12 mouse cellular contexts compared by ENCODE assay signal in the genomic region with DNA sequence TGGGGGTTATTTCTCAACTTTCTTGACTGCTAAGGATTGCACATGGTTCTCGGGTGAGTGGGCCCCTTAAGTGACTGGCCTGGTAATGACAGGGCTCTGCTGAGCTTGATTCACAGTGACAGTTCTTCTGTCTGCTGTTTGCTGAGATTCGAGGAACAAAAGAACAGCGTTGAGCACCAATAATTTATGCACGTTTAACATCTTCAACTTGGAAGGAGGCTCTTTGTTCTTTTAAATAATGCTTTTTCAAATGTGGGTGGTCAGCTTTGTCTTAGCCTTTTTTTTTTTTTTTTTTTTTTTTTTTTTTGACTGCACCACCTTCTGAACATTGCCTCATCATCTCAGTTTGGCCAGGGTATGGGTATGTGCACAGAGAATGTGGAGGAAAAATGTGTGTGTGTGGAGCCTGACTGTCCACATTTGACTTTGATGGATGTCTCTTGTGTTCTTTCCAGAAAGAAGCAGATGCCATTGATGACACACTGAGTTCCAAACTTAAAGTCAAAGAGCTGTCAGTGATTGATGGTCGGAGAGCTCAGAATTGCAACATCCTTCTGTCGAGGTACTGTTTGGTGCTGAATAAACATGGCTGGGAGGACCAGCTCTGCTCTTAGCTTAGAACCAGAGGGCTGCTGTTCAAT.
DNase-seq lines count a peak whose midpoint lies in the region; ATAC-seq lines count a peak whose summit lies in the region.
"Had no signal": no experiment of that assay in that cellular context is flagged by ENCODE, and none has a peak within 500 bp of the region (broad histone marks: within the 10 kb centered on the region; RNA-seq: fewer than 3 reads in every experiment).

No protein-coding gene starts in this region.

- no peak overlapping the region for H3K4me2 ChIP-seq in midbrain, embryonic 11.5 days
- H3K4me2 ChIP-seq in midbrain, embryonic 13.5 days (replicated peaks): no peak overlapping the region
- H3K4me2 ChIP-seq in forebrain, embryonic 16.5 days (ENCODE audit: low read length): no peak overlapping the region
- H3K4me2 ChIP-seq: embryonic facial prominence, embryonic 15.5 days; liver, embryonic 12.5 days had no signal

- ATAC-seq in midbrain, embryonic 11.5 days (ENCODE audit: low FRiP score): peak; percentile 62
- ATAC-seq in midbrain, embryonic 13.5 days: no peak
- ATAC-seq in forebrain, embryonic 16.5 days: peak; percentile 29; the same call in 1 of the 2 replicates
- ATAC-seq: liver, embryonic 12.5 days had no signal

- H3K4me3 ChIP-seq in midbrain, embryonic 11.5 days (ENCODE audit: low read depth, low read length): no peak overlapping the region
- no peak overlapping the region for H3K4me3 ChIP-seq in midbrain, embryonic 13.5 days (replicated peaks)
- H3K4me3 ChIP-seq in forebrain, embryonic 16.5 days (replicated peaks; ENCODE audit: low read length): no peak overlapping the region
- H3K4me3 ChIP-seq: embryonic facial prominence, embryonic 15.5 days; heart, adult 2 months; liver, embryonic 12.5 days had no signal

- DNase-seq in midbrain, embryonic 11.5 days (ENCODE audit: low spot score, missing footprints): peak; percentile 81
- DNase-seq in adrenal gland, postnatal 10 days: peak; percentile 29
- peak; percentile 92 for DNase-seq in retina, embryonic 14.5 days (ENCODE audit: low spot score)
- DNase-seq in right cerebral cortex, postnatal 36 days (ENCODE audit: low spot score in 2 of 2): no peak
- DNase-seq in urinary bladder, postnatal 4 days (ENCODE audit: low spot score in 2 of 2): no peak
- DNase-seq: heart, adult 2 months; kidney, postnatal 10 days; thymus, postnatal 14 days had no signal

- H3K9ac ChIP-seq in midbrain, embryonic 11.5 days (ENCODE audit: low read length): no peak overlapping the region
- no peak overlapping the region for H3K9ac ChIP-seq in midbrain, embryonic 13.5 days (replicated peaks)
- H3K9ac ChIP-seq in forebrain, embryonic 16.5 days (replicated peaks; ENCODE audit: low read depth, low read length): 0 out of 2 replicates have a peak overlapping the region, but pooled peaks have one; percentile 22
- H3K9ac ChIP-seq: embryonic facial prominence, embryonic 15.5 days; liver, embryonic 12.5 days had no signal

- H3K4me1 ChIP-seq in midbrain, embryonic 11.5 days (ENCODE audit: control insufficient read depth, insufficient read depth, low read length): peaks cover 7% of the 10 kb centered on the region
- H3K4me1 ChIP-seq in midbrain, embryonic 13.5 days (replicated peaks): peaks cover 38% of the 10 kb centered on the region
- peaks cover 33% of the 10 kb centered on the region for H3K4me1 ChIP-seq in forebrain, embryonic 16.5 days (replicated peaks; ENCODE audit: control insufficient read depth, insufficient read depth, low read length)
- H3K4me1 ChIP-seq: liver, embryonic 12.5 days had no signal

- 28% methylated on average over 6 of the region's 6 CpGs for WGBS in midbrain, embryonic 11.5 days
- WGBS in midbrain, embryonic 13.5 days: 15% methylated on average over 6 of the region's 6 CpGs
- WGBS in forebrain, embryonic 16.5 days: 11% methylated on average over 6 of the region's 6 CpGs

- H3K27me3 ChIP-seq in midbrain, embryonic 11.5 days (ENCODE audit: control insufficient read depth, insufficient read depth, low read length): no peaks in the 10 kb centered on the region
- H3K27me3 ChIP-seq in midbrain, embryonic 13.5 days: no peaks in the 10 kb centered on the region
- H3K27me3 ChIP-seq in forebrain, embryonic 16.5 days (replicated peaks; ENCODE audit: control insufficient read depth, insufficient read depth, low read length): no peaks in the 10 kb centered on the region
- H3K27me3 ChIP-seq: embryonic facial prominence, embryonic 15.5 days; liver, embryonic 12.5 days had no signal

- H3K9me3 ChIP-seq in midbrain, embryonic 11.5 days (ENCODE audit: control insufficient read depth, low read length): no peaks in the 10 kb centered on the region
- H3K9me3 ChIP-seq in midbrain, embryonic 13.5 days: no peaks in the 10 kb centered on the region
- H3K9me3 ChIP-seq in forebrain, embryonic 16.5 days (ENCODE audit: control insufficient read depth, low read length): no peaks in the 10 kb centered on the region
- H3K9me3 ChIP-seq: embryonic facial prominence, embryonic 15.5 days; liver, embryonic 12.5 days had no signal

- peaks cover 3% of the 10 kb centered on the region; the same call in 1 of the 2 replicates for H3K36me3 ChIP-seq in midbrain, embryonic 11.5 days (ENCODE audit: control insufficient read depth, insufficient read depth, low read length)
- peaks cover 32% of the 10 kb centered on the region for H3K36me3 ChIP-seq in midbrain, embryonic 13.5 days
- H3K36me3 ChIP-seq in forebrain, embryonic 16.5 days (ENCODE audit: control insufficient read depth, insufficient read depth): peaks cover 16% of the 10 kb centered on the region

- no peak overlapping the region for H3K27ac ChIP-seq in midbrain, embryonic 11.5 days (ENCODE audit: low read depth, low read length)
- no peak overlapping the region for H3K27ac ChIP-seq in midbrain, embryonic 13.5 days
- H3K27ac ChIP-seq in forebrain, embryonic 16.5 days (ENCODE audit: low read length): peak overlapping the region; percentile 54
- H3K27ac ChIP-seq: embryonic facial prominence, embryonic 15.5 days; heart, adult 2 months; liver, embryonic 12.5 days had no signal

Comparison
In these comparisons a context has a peak if more than half of its experiments do, and no peak if none do; other contexts are left out.
1. DNase-seq: peak in midbrain, embryonic 11.5 days (single experiment), adrenal gland, postnatal 10 days (single experiment) and retina, embryonic 14.5 days (single experiment); none in right cerebral cortex, postnatal 36 days (0 of 2) and urinary bladder, postnatal 4 days (0 of 2).